Mouse (Mus musculus): ENCODE measurements around the gene Smndc1.

Gene Smndc1

DNA sequence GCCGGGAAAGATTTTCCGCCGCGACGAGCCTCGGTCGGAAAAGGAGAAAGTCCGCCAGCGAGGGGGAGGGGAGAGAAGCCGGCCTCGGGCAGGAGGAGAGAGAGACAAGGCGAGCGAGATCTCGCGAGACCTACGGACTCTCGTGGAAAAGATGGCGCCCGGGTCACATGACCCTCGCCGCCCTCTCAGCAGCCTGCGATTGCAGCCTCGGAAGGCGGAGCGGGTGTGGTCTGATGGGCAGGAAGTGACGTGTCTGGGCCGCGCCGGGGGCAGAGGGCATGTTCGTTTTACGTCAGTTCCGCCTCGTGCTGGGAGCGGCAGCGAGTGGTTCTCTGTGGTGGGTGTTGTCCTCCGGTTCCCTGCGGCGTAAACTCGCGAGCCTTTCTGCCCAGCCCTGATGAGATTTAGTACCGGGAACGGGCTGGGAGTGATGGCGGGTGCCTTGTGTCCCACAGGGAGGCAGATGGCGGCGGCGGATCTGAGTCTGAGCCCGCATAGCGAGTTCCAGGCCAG lies at the start of gene Smndc1:
Gene Smndc1 (minus strand): TSS at position 84 of the 513 bp plus-strand sequence.
- DNase-seq, result peak; percentile 99

GRCm38 (mm10) chr19:53439340-53439739 lies 49.0 kb upstream of the Smndc1 start:
- DNase-seq, result no peak

DNA sequence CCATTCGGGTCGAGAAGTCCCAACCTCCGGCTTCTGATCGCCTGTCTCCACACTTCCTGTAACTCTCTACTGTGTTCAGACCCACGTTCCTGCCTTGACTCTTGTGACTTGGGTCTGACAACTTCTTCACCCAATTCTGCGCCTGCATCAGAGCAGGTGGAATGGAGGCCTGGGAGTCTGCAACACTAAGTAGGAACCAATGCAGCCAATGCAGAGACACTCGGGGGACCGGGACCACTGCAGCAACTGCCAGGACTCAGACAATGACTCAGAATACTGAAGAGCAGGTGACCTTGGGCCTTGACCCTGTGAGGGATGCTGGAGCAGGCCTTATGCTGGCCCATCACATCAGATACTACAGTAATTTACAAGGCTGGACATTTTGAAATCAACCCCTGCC lies 47.6 kb upstream of the Smndc1 start:
- DNase-seq, result peak; percentile 50

DNA sequence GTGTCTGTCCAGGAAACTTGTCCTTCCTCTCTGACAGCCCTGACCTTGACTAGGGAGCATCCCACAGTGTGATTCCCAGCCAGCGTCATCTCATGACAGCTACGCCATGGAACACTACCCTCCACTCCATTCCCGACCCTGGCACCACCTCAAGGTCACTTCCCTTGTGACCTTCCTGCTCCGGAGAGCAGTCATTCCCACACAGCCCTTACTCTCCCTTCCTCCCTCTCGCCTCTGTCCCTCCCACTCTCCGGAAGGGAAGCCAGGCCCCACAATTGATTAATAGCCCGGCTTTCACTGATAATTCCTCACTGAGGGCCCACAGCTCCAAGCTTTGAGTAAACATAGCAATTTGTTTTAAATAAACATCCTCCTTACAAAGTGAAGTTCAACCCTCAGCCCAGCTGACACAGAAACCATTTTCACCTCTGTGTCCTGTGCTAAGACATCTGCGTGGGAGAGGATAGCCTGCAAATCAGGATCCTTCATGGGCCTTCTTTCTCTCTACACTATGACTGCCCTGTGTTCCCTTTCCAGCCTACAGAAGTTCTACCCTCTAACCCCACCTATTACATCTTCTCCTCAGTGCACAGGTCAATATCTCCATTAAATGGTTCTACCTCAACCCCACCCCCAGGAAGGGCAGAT lies 47.1 kb upstream of the Smndc1 start:
- DNase-seq, result no peak

DNA sequence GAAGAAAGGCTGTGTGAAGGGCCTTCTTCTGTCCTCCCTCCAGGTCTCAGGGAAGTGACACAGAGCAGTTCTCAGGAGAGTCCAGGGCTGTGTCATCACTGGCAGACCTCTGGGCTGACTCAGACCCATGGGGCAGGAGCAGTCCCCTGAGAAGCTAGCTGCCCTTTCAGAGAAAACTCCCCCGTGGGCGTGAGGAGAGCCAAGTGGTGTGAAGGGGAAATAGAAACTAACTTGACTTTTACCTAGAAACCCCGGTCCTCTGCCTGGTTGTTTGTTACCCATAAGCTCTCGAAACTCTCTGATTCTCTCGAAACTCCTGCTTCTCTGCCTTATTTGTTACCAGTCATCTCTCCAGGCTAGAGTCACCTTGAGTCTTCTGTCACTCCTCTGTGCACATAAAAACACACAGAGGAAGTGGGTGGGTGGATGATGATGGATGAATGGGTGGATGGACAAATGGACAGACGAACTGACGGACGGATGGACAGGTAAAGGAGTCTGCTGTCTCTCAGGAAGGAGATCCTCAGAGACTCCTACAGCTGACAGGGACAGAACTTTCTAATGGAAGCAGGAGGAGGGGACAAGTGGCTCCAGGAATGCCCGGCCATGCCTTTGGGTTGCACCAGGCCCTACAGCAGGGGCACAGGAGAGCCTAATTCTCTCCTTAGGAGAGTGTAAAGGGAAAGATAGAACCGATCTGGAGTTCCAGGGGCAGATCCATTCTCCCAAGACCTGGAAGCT lies 43.7 kb upstream of the Smndc1 start:
- no peak for DNase-seq

DNA sequence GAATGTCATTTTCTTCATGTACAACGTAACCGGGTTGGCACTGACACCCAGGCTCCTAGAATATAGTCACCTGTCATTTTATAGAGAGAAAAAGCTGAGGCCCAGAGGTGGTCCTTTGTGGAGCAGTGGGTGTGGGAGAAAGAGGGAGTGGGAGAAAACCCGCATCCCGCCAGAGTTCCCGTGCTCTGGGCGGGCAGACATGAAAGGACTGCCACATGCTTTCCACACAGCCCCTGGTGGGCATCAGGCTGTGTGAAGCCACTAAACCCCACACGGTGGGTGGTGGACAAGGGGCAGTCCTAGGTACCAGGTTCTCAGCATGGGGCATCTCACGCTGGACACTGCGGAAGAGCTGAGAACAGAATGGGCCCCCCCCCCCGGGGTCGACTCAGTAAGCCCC lies 40.6 kb upstream of the Smndc1 start:
- DNase-seq, result no peak

- no peak for DNase-seq
Measured at GRCm38 (mm10) chr19:53430356-53430755, 40.0 kb upstream of the Smndc1 start.

DNA sequence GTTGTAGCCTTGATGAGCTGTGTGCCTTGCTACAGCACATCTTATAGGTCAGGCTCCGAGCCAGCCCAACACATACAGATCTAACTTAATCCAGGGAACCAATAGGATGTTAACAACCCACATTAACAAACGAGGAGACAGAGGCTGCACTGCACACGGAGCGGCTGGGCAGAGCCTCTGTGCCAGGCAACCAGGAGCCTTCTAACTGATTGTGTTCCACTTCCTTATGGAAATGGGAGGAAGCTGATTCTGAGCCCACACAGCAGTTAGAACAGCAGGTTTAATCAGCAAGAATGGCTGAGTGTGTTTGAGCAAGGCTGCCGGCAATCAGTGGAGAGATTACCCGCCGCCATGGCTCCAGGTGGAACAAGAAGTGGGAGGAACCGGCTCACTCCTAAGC lies 37.4 kb upstream of the Smndc1 start:
- no peak for DNase-seq

DNA sequence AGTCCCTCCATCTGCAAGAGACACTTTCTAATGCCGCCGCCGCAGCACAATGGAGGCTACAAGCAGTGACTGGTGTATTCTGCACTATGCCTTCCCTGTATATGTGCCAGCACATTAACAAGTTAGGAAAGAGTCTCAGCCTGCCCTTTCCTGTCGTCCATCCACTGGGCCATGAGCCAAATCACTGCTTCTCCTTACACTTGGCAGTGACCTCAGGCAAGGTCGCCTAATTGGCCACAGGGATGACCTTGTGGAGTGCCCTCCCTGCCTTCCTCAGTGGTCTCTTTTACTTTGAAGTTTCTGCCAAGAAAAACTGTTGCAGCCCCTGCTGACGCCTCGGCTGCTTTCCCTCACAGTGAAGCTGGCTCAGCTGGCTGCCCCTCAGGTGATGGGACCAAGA lies 37.0 kb upstream of the Smndc1 start:
- DNase-seq, result no peak

- no peak for DNase-seq
Measured at GRCm38 (mm10) chr19:53425824-53426223, 35.4 kb upstream of the Smndc1 start.

- peak; percentile 91 for DNase-seq
Measured at GRCm38 (mm10) chr19:53424629-53425028, 34.3 kb upstream of the Smndc1 start.

GRCm38 (mm10) chr19:53423816-53424465 lies 33.6 kb upstream of the Smndc1 start:
- DNase-seq, result peak; percentile 77

DNA sequence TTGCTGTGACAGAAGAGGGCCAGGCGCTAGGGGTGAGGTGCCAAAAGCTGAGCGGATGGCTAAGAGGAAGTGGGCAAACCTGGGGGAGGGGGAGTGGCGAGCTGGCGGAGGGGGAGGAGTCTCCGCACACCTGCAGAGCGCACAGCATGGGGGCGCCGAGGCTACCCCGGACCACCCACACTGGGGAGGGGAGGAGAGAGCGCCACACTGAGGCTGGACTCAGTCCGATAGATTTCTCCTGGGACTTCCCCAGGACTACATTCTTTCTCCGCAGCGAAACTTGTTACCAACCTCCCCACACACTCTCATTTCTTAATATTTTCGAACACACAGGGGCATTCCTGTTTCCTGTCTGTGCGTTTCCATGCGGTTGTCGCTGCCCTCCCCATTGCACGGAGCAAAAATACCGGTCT lies 33.0 kb upstream of the Smndc1 start:
- DNase-seq, result peak; percentile 95

GRCm38 (mm10) chr19:53422358-53423308 lies 32.3 kb upstream of the Smndc1 start:
- DNase-seq, result peak; percentile 56

DNA sequence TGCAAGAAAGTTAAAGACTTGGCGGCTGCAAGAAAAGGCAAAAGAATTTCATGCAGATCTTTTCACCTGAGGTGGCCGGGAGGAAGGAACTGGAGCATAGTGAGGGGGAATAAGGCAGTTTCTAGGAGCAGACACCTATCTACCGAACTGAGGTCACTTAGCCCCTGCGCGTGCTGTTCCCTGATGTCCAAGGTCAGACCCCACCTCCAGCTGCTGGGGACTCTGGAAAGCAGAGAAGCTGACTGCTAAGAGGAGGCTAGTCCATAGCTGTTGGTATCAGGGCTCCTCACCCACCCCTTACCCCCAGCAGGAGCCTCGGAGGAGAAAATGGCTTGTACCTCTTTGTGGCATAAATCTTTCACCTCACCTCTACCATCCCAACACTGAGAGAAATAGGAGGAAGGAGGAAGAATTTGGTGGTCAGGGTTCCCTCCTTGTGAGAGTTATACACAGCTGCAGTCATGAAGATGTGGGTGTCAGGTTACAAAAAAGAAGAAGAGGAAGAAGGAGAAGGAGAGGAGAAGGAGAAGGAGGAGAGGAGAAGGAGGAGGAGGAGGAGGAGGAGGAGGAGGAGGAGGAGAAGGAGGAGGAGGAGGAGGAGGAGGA lies 31.3 kb upstream of the Smndc1 start:
- DNase-seq, result no peak

- DNase-seq, result peak; percentile 82
Measured at GRCm38 (mm10) chr19:53420924-53421582, 30.7 kb upstream of the Smndc1 start.

GRCm38 (mm10) chr19:53419834-53420233 lies 29.5 kb upstream of the Smndc1 start:
- DNase-seq, result peak; percentile 90

DNA sequence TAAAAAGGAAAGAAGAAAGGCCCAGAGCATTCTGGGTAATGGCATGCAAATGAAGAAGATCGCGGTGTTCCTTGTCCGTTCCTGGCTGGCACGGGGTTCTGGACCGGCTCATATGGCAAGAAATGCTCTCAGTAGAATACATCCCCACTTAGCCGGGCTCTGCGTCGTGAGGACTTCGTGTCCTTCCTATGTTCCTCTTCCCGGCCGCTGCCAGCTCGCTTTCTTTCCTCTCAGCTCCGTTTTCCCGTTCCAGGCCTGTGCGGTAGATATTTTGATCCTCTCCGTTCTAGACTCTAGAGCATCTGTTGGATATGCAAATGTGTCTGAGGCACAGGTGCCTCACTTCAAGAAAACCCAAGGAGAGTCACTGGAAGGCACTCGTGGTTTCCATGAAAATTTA lies 24.8 kb upstream of the Smndc1 start:
- DNase-seq, result no peak

DNA sequence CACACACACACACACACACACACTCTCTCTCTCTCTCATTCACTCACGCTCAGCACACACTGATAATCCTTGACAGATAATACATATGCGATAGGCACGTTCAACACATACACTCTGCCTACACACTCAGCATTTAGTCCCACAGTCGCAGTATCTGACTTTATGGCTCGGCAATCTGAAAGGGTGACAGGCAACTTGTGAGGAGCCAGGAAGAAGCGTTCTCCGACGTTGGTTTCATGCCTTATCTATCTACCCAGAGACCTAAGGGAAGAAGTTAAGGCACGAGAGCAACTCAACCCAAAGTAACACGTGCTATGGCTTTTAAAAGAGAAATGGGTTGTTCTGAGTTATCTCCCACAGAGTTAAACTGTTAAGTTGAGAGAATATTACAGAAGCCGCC lies 24.3 kb upstream of the Smndc1 start:
- no peak for DNase-seq

- DNase-seq, result no peak
Measured at GRCm38 (mm10) chr19:53413617-53414380, 23.4 kb upstream of the Smndc1 start.
